Mouse (Mus musculus): Measurements from ENCODE around the gene Gm12845.
A peak's percentile ranks its signal among the peaks of the same experiment; 100 is the strongest.
"Not testable (repeated sequence)": the region's sequence is repeated elsewhere in the genome, so short reads cannot be mapped to it uniquely, and the experiment has no call there.

Gm12845 gene

DNA sequence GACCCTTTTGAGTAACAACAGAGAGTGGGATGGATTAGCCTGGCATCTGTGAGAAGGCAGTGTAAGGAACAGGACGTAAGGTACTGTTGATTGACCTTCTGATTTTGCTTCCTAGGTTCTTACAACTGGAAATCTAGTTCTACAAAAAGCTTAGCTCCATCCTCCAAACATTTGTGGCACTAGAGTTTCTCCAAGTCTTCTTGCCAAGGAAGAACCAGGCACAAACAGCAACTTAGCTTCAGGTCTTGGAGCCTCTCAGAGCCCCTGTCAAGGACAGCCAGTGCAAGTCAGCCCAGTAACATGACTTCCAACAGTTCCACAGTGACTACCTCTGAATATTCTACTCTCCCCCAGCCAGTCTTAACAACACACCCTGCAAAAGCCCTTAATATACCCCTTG, at the start of gene Gm12845:
Gm12845 (plus strand) TSS at position 301 of the 400 bp plus-strand sequence.
- no peak for DNase-seq (ENCODE audit: low spot score in 2 of 2)

DNA sequence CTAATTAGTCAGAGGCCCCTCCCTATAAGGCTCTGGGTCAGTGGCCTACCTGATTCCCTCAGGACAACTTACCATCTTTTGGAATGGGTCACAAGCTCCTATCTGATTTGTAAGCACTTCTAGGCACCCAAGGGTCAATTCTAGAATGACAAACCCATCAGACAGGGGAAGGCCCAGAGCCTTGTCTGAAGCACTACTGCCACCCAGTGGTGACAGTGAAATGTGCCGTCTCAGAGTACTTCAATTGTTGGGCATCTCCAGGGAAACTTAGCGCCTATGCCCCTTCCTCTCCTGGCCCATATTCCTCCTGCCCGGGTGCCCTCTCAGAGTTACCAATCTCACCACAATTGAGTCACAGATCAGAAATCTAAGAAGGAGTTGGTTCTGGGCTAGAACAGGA, 47.3 kb upstream of the Gm12845 start:
- peak; percentile 65 to 79 for DNase-seq (ENCODE audit: low spot score in 2 of 2)

DNA sequence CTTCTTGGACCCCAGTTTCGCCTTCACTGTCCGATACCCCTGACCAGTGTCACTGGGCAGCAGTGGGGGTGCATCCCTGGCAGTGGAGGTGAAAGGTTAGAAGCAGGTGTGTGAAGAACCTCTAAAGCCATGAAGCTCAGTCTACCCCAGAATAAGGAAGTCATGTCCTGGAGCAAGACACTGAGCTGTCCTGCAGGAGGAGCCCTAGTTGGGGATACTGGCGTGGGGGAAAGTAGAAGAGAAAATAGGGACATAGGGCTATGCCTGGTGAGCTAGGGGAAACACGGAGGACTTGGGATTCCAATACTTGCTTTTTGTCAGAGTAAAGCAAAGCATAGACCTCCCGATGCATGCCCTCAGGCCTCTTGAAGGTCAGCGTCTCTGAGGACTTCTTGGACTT, 43.2 kb upstream of the Gm12845 start:
- DNase-seq (ENCODE audit: low spot score in 2 of 2): no peak

DNA sequence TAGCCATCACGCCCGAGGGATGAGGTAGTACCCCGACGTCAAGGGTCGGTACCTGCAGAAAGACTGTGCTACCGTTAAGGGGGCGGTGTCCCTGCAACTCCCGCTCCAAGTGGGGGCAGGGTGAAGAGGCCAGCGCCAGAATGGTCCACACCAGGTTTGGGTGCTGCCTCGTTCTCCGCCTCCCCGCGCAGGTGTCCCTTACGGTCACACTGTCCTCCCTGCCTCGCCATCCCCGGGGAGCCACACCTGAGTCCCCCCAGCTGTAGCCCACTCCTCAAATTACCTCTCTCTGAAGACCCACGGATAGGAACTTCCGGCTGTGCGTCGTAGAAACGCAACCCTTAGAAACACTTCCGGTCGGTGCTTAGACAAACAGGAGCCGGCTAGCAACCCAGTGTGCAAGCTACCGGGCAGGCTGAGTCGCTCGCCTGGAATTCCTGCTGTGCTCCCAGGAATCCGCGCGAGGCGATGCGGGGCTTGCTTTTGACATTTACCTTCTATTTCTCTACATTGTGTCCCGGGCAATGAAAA, 42.2 kb upstream of the Gm12845 start, which contains the start of gene Dmap1:
Dmap1 (minus strand) TSS at position 343 of the 531 bp plus-strand sequence.
- DNase-seq (ENCODE audit: low spot score in 2 of 2): peak; percentile 78 to 81

DNA sequence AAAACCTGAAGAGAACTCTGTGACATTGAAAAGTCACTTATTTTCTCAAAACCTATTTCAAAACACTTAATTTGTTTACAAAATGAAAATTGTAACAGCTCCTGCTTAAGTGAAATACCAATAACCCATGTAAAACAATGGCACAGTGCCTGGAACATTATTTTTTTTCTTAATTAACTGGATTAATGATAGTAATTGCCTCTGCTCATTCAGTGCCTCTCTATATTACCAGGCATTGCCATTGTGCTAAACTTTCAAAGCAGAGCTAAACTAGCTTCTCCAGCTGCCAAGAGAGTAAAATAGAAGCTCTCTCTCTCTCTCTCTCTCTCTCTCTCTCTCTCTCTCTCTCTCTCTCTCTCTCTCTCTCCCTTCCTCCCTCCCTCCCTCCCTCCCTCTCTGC, 41.7 kb upstream of the Gm12845 start:
- DNase-seq (ENCODE audit: low spot score in 2 of 2): no peak

DNA sequence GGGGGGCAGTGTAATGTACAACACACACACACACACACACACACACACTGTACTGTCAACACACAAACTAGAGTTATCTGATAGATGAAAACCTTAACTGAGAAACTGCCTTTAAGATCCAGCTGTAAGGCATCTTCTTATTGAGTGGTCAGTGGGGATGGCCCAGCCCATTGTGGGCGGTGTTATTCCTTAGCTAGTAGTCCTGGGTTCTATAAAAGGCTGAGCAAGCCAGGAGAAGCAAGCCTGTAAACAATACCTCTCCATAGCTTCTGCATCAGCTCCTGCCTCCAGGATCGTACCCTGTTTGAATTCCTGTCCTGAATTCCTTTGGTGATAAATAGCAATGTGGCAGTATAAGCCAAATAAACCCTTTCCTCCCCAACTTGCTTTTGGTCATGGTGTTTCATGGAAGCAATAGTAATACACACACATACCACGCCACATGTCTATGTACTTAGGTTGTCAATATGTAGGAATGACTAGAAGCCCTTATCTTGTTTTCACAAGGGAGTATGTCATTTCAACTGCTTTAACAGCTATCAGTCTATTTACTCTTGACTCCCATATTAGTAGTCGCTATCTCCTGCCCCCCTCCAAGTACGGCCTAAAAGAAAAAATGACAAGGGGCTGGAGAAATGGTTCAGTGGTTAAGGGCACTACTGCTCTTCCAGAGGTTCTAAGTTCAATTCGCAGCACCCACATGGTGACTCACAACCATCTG, 41.0 kb upstream of the Gm12845 start:
- DNase-seq (ENCODE audit: low spot score in 2 of 2): no peak

DNA sequence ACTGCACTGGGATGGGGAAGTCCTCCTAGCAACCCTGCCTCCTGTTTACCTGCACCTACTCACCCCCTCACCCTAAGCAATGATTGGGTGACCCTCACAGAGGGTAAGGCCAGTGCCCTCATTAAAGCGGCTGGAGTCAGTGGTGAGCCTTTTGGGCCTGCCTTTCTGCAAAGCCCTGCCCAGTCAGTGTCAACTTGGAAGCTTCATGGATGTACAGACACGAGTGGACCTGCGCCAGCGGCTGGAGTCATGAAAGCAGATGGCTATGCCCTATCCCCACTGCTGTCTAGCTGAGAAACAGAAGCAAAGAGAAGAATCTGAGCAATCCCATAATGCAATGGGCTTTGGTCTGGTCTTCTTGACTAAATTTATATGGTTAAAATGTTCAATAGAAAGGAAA, 37.9 kb upstream of the Gm12845 start:
- DNase-seq (ENCODE audit: low spot score in 2 of 2): no peak

DNA sequence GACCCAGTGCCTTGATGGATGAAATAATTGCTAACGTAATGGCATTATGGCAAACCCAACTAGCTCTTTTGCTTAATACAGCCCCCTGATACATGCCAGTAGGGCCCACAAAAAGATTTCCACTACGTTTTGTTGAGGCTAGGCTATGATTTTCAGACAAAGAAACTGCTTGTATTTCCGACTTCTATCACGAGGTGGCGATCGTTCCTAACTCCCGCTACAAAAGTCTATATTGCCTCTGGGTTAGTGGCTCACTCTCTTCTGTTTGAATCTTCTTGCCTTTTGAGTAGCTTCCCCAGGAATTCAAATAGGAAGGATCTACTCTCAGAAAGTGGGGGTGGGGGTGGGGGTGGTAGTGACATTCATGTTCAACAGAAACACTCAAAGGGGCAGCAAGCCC, 18.9 kb upstream of the Gm12845 start:
- DNase-seq (ENCODE audit: low spot score in 2 of 2): peak in 1 of 2 experiments; percentile 65

DNA sequence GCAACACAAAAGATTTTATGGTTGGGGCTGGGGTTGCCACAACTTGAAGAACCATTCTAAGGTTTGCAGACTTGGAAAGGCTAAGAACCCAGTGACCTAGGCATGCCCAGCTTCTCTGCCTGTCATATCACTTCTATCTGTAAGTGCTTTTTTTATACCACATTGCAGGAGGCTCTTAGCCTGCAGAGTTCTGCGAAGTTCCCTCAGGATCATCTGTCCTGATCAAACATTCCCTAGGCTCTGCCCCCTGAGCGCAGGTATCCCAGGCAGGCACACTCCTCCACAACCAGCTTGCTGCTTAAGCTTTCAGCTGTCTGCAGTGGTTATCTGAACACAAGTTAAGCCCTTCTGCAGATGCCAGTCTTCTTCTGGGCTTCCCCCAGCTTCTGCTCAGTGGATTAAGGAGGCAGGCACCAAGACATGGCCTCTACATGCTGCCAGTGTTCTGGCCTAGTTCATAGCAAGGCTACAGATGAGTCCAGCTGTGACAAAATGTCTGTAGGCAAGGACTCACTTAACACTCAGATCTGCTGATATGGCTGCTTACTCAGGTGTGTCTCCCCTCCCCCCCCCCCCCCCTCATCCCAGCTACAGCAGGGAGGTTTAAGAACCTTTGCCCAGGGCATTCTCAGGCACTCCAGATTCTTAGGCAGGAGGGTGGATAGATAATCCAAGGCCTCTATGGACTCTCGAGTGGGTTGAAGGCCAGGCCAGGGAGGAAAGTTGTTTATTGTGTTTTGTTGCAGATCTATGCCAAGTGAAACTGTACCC, 15.2 kb upstream of the Gm12845 start:
- DNase-seq (ENCODE audit: low spot score in 2 of 2): no peak

DNA sequence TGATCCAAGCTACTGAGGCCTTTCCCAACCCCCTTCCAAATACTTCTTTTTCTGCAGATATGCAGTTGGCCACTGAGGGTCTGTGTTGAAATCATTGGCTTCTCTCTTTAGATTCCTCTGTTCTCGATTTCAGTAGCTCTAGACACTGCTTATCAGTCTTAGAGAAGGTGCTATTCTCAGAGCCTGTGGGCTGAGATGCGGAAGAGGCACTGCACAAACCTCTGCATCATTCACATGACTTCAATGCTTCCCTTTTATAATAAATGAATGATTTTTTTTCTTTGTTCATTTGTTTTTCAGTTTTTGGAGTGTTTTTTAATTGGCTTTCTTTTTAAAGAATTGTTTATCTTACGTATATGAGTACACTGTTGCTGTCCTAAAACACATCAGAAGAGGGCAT, 11.9 kb upstream of the Gm12845 start:
- DNase-seq (ENCODE audit: low spot score in 2 of 2): no peak

DNA sequence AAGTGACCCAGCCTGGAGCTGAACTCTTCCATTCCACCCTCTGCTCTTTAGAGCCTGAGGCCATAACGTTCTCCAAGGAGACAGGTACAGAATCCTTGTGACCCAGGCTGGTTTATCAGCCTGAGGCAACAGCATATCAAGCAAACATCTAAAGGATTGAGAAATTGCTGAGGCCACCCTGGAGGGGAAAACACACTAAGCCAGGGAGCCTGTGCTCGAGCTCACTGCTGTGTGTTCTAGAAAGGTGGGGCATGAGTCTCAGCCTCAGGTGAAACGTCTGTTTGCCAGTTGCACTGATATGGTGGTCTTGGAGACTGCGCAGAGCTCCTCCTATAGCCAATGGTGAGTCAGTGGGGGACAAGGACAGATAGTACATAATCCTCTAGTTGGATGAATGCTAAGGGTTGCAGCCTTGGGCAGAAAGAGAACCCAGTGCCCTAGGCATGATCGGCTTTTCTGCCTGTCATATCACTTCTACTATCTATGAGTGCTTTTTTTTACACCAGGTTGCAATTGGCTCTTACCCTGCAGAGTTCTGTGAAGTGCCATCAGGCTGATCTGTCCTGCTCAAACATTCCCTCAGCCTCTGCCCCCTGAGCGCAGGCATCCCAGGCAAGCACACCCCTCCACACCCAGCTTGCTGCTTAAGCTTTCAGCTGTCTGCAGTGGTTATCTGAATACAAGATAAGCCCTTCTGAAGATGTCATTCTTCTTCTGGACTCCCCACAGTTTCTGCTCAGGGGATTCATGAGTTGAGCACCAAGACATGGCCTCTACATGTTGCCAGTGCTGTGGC, 10.7 kb upstream of the Gm12845 start:
- DNase-seq (ENCODE audit: low spot score in 2 of 2): no peak

DNA sequence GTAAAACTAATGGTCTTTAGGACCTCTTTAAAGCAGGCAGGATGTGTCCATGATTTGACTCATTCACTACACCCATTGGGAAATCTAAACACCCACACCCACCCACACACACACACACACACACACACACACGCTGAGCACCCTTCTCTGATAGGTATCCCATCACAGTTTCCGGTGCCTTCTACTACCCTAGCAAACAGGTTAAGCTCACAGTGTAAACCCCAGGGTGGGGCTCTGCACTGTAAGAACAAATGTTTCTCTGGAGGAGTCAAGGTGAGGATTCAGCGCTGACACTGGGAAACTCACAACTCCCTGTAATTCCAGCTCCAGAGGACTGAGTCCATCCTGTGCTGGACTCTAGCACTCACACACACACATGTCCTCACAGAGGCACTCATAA, 7.7 kb downstream of the Gm12845 start:
- no peak for DNase-seq (ENCODE audit: low spot score in 2 of 2)

DNA sequence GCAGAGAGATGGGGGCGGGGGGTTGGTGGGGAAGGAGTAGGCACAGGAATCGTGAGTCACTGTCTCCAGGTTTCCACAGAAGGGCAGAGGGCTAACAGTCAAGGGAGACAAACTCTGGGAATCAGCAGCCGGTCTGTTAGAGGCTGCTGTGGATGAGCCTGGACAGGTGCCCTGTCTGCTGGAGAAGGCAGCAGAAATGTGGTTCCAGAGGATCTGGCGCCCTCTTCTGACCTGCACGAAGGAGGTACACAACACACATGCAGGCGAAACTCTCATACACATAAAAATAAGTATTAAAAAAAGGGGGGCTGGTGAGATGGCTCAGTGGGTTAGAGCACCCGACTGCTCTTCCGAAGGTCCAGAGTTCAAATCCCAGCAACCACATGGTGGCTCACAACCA, 13.3 kb downstream of the Gm12845 start:
- no peak for DNase-seq (ENCODE audit: low spot score in 2 of 2)

DNA sequence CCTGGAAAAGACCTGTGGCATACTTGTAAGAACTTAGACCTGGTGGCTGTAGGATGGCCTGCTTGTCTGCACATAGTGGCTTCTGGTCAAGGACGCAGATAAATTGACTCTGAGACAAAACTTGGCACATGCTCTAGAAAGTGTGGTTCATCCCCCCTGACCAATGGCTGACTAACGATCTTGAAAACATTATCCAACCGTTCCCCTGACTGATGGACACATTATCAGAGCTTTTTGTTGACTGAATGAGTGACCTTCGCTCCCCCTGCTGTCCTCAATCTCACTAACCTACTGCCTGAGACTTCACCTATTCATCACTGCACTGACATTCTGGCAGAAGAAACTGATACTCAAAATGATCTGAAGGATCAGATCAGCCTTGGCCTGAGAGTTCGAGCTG, 28.3 kb downstream of the Gm12845 start:
- not testable (repeated sequence) for DNase-seq (ENCODE audit: low spot score in 2 of 2)

DNA sequence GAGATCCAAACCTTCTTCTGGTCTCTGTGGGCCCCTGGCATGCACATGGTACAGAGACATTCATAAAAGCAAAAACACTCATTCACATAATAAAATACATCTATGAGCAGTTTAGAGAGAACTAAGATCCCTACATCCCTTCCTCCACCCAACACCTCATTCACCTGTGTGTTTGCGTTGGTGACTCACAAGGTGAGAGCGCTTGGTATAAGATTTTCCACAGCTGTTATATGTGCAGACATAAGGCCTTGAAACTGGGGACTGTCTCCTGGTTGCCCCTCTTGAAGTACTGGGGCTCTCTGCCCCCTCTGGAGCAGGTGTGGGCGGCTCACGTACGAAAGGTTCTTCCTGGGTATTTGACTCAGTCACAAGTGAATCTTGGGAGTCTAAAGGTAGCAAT, 35.9 kb downstream of the Gm12845 start:
- DNase-seq (ENCODE audit: low spot score in 2 of 2): no peak

DNA sequence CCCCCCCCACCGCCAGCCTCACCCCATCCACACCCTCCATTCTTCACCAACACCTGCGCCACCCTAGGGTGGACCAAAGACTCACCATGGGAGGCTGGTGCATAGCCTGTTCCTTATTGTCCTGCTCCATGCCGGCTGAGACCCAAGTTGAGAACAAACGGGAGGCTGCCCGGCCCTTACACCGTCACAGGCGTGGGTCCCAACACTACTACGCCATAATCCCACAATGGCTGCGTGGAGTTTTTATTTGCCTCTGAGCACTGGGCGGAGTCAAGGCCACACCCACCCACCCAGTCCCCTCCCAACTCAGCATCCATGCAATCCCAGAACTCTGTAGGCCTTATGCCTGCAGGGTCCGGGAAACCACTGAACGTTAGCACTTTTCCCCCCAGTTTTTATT, 41.2 kb downstream of the Gm12845 start, which contains the start of gene Klf17:
Klf17 (minus strand) TSS at position 233 of the 400 bp plus-strand sequence.
- DNase-seq (ENCODE audit: low spot score in 2 of 2): no peak

DNA sequence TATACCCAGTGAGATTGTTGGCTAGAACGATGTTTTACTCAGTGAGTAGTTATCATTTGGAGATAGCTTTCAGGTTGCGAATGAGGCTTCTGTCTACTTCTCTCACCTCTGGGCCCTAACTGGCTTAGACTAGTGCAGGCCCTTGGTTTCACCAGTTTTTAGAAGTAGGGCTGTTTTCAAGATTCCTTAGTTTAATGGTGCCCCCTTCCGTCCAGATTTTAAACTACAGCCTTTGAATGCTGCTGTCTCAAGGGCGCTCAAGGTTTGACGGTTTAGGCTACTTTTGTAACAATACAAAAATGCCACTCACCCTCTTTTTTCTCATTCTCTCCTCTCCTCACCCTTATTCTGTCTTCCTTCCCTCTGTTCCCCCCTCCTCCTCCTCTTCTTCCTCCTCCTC, 46.7 kb downstream of the Gm12845 start:
- peak; percentile 7 to 65 for DNase-seq (ENCODE audit: low spot score in 2 of 2)

DNA sequence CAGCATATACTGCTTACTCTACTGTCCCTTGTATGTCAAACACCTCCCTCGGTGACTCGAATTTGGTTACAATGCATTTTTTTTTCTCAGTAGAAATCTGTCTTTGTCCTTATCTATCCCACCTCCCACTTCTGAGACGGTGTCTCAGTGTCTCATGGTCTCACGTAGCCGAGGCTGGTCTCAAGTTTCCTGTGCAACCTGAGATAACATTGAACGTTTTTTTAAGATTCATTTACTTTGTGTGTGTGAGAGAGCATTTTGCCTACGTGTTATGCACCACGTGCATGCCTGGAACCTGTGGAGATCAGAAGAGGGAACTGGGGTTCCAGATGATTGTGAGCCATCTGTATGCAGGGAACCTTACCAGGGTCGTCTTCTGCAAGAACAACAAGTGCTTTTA, 48.7 kb downstream of the Gm12845 start:
- no peak for DNase-seq (ENCODE audit: low spot score in 2 of 2)
